Mouse (Mus musculus) bone marrow, adult 2 months (tissue): ENCODE measurements around the gene Pid1.

ENCODE experiments used
- CTCF ChIP-seq: fragments of 200-500 bp; IDR thresholded peaks from 2 replicates; pipeline ENCODE4 v1.5.1; 2011; ENCODE audit warnings: low read length, control low read depth; ENCODE audit not compliant: control insufficient read depth, insufficient read depth
- POLR2A ChIP-seq: fragments of 200-500 bp; IDR thresholded peaks from 2 replicates; pipeline ENCODE4 v1.6.1; 2011; ENCODE audit warnings: low read depth, mild to moderate bottlenecking, control low read depth, low read length, borderline replicate concordance; ENCODE audit not compliant: control insufficient read depth

DNA sequence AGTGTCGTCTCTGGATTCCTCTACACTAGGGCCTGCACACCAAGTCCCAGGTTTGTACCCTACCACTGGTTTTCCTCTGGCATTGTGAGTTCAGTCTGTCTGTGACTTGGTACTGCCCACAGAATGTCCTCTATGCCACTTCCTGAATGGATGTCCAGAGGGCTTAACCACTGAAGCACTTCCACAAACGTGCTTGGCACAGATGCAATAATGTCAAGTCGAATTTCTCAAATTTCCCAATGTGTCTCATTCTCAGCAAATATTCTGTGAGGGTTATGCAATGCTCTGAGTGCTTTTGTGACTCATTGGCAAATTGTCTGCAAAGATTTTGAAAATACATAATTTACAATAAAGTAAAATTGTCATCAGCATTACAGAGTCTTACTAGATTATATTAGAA, 61.2 kb downstream of the Pid1 start:
- TF ChIP-seq CTCF, result no peak
- TF ChIP-seq POLR2A, result no peak
